19 mouse cellular contexts compared by ENCODE assay signal in the genomic region with DNA sequence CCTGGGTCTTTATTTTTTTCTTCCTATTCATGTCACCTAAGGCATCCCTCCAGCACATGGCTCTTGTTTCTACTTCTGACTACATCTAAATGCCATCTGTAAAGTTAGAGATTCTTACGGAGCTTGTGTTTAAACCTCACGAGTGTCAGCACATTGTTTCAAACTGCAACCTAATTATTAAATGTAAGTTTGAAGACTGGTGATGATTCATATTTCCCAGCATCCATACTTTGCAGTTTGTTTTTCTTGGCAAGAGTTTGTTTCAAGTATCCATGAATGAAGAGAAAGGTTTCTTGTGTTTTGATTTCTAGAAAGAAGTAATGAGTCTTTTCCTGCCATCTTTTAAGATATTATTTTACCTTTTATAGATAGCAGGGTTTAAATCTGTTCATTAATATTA.
DNase-seq lines count a peak whose midpoint lies in the region; ATAC-seq and TF ChIP-seq lines count a peak whose summit lies in the region.
"Had no signal": no experiment of that assay in that cellular context is flagged by ENCODE, and none has a peak within 500 bp of the region (broad histone marks: within the 10 kb centered on the region; RNA-seq: fewer than 3 reads in every experiment).

No protein-coding gene starts in this region.

- WGBS in midbrain, embryonic 11.5 days = 83% methylated on average over 2 of the region's 2 CpGs

- H3ac ChIP-seq in myocyte (ENCODE audit: control insufficient read depth, insufficient read length) = no peak overlapping the region

- H3K79me2 ChIP-seq in myocyte (ENCODE audit: control insufficient read depth, insufficient read depth) = no peaks in the 10 kb centered on the region

- DNase-seq in 3134 (ENCODE audit: extremely low read depth, insufficient read length, low spot score) = peak; percentile 23
- DNase-seq in 3T3-L1 (ENCODE audit: low read depth, low spot score) = peak; percentile 77
- DNase-seq in adipocyte (ENCODE audit: low spot score) = peak; percentile 2
- no peak for DNase-seq in adrenal gland, postnatal 14 days
- DNase-seq in midbrain, embryonic 11.5 days (ENCODE audit: low spot score, missing footprints) = no peak
- DNase-seq: adrenal gland, postnatal 10 days; cerebellum, adult 11-12 months; cerebellum, adult 9-11 months; cerebellum, postnatal 36 days; gastrocnemius, postnatal 14 days; heart, postnatal 14 days; kidney, adult 11 months had no signal

- H3K4me2 ChIP-seq in myocyte (ENCODE audit: low read depth) = peak overlapping the region; percentile 60
- no peak overlapping the region for H3K4me2 ChIP-seq in midbrain, embryonic 11.5 days
- H3K4me2 ChIP-seq: forebrain, embryonic 15.5 days; hindbrain, embryonic 13.5 days had no signal

- no peak overlapping the region for H3K9ac ChIP-seq in midbrain, embryonic 11.5 days (ENCODE audit: low read length)
- H3K9ac ChIP-seq: forebrain, embryonic 15.5 days; hindbrain, embryonic 13.5 days had no signal

- H3K27me3 ChIP-seq in myocyte (ENCODE audit: control insufficient read depth, insufficient read depth, insufficient read length) = no peaks in the 10 kb centered on the region
- H3K27me3 ChIP-seq in midbrain, embryonic 11.5 days (ENCODE audit: control insufficient read depth, insufficient read depth, low read length) = no peaks in the 10 kb centered on the region
- H3K27me3 ChIP-seq: CH12.LX; forebrain, embryonic 15.5 days; hindbrain, embryonic 13.5 days had no signal

- ATAC-seq in midbrain, embryonic 11.5 days (ENCODE audit: low FRiP score) = no peak
- ATAC-seq: forebrain, embryonic 15.5 days; hindbrain, postnatal 0 days had no signal

- no peak overlapping the region for H3K27ac ChIP-seq in midbrain, embryonic 11.5 days (ENCODE audit: low read depth, low read length)
- H3K27ac ChIP-seq: embryonic facial prominence, embryonic 10.5 days; forebrain, embryonic 15.5 days; hindbrain, embryonic 13.5 days; hindbrain, postnatal 0 days had no signal

- no peak overlapping the region for H3K4me3 ChIP-seq in myocyte
- H3K4me3 ChIP-seq in midbrain, embryonic 11.5 days (ENCODE audit: low read depth, low read length) = no peak overlapping the region
- H3K4me3 ChIP-seq: embryonic facial prominence, embryonic 10.5 days; erythroblast, embryonic 14.5 days; forebrain, embryonic 15.5 days; hindbrain, embryonic 13.5 days had no signal

- no peaks in the 10 kb centered on the region for H3K4me1 ChIP-seq in midbrain, embryonic 11.5 days (ENCODE audit: control insufficient read depth, insufficient read depth, low read length)
- H3K4me1 ChIP-seq: forebrain, embryonic 15.5 days; hindbrain, embryonic 13.5 days had no signal

- TF ChIP-seq POLR2A in myocyte (IDR thresholded peaks at IDR 0.05; ENCODE audit: insufficient read length, low read depth) = no peak

- H3K36me3 ChIP-seq in myocyte (ENCODE audit: control insufficient read depth, insufficient read depth) = no peaks in the 10 kb centered on the region
- no peaks in the 10 kb centered on the region for H3K36me3 ChIP-seq in midbrain, embryonic 11.5 days (ENCODE audit: control insufficient read depth, insufficient read depth, low read length)
- H3K36me3 ChIP-seq: embryonic facial prominence, embryonic 10.5 days; forebrain, embryonic 15.5 days; hindbrain, embryonic 13.5 days had no signal

- H3K9me3 ChIP-seq in midbrain, embryonic 11.5 days (ENCODE audit: control insufficient read depth, low read length) = no peaks in the 10 kb centered on the region
- H3K9me3 ChIP-seq: embryonic facial prominence, embryonic 10.5 days; forebrain, embryonic 15.5 days; hindbrain, embryonic 13.5 days had no signal

TF ChIP-seq in myocyte, 11 proteins besides CTCF, POLR2A, EP300 and RAD21:
- TF ChIP-seq MAX (IDR thresholded peaks at IDR 0.05; ENCODE audit: low read depth) (no peak), TCF12 (IDR thresholded peaks at IDR 0.05; ENCODE audit: insufficient read depth, poor library complexity, severe bottlenecking) (no peak), POLR2AphosphoS2 (IDR thresholded peaks at IDR 0.05; ENCODE audit: insufficient read length, low read depth) (no peak), USF1 (IDR thresholded peaks at IDR 0.05; ENCODE audit: low read depth) (no peak), SRF (IDR thresholded peaks at IDR 0.05; ENCODE audit: control insufficient read depth, insufficient read length, low read depth) (no peak), E2F4 (IDR thresholded peaks at IDR 0.05; ENCODE audit: insufficient read depth) (no peak), REST (IDR thresholded peaks at IDR 0.05; ENCODE audit: insufficient read depth, insufficient read length) (no peak), CEBPB (IDR thresholded peaks at IDR 0.05; ENCODE audit: insufficient read depth, poor library complexity, severe bottlenecking) (no peak)

Comparison
In these comparisons a context has a peak if more than half of its experiments do, and no peak if none do; other contexts are left out.
1. DNase-seq: peak in 3134 (single experiment), 3T3-L1 (single experiment) and adipocyte (single experiment); none in adrenal gland, postnatal 14 days (single experiment) and midbrain, embryonic 11.5 days (single experiment).